Mouse (Mus musculus): ENCODE measurements at regions not wholly inside any gene's neighbourhood (a gene's known extent, or its start where the extent isn't known, plus 50 kb on each side); places are given as distances from the start of the nearest gene placed in this dataset.

GRCm38 (mm10) chr10:116646035-116646434 lies 64.7 kb upstream of the Cnot2 start:
- no peaks in the 10 kb centered on the region for H3K36me3 ChIP-seq
- H3K4me1 ChIP-seq, result no peaks in the 10 kb centered on the region
- H3K27me3 ChIP-seq, result no peaks in the 10 kb centered on the region
- ATAC-seq (ENCODE audit: insufficient number of reproducible peaks, low FRiP score, low TSS enrichment, low read depth), result no peak
- no peak overlapping the region for H3K27ac ChIP-seq
- H3K4me3 ChIP-seq, result no peak overlapping the region
- H3K9me3 ChIP-seq, result no peaks in the 10 kb centered on the region
- no peak overlapping the region for H3K9ac ChIP-seq
- H3K4me2 ChIP-seq, result no peak overlapping the region
- 71% methylated on average over 7 of the region's 7 CpGs for WGBS

GRCm38 (mm10) chr10:116645631-116646030 lies 64.3 kb upstream of the Cnot2 start:
- no peak overlapping the region for H3K9ac ChIP-seq

GRCm38 (mm10) chr10:116645108-116645507 lies 63.8 kb upstream of the Cnot2 start:
- no peak overlapping the region for H3K27ac ChIP-seq
- no peak for ATAC-seq (ENCODE audit: insufficient number of reproducible peaks, low FRiP score, low TSS enrichment, low read depth)
- H3K4me2 ChIP-seq, result no peak overlapping the region
- no peaks in the 10 kb centered on the region for H3K9me3 ChIP-seq
- no peaks in the 10 kb centered on the region for H3K27me3 ChIP-seq
- H3K36me3 ChIP-seq, result no peaks in the 10 kb centered on the region
- no peaks in the 10 kb centered on the region for H3K4me1 ChIP-seq
- H3K9ac ChIP-seq, result no peak overlapping the region
- WGBS, result 77% methylated on average over 9 of the region's 9 CpGs
- no peak overlapping the region for H3K4me3 ChIP-seq

More at GRCm38 (mm10) chr10:116645631-116646030, 64.3 kb upstream of the Cnot2 start:
- 79% methylated on average over 7 of the region's 7 CpGs for WGBS
- no peaks in the 10 kb centered on the region for H3K4me1 ChIP-seq
- no peaks in the 10 kb centered on the region for H3K36me3 ChIP-seq
- H3K4me2 ChIP-seq, result no peak overlapping the region
- H3K4me3 ChIP-seq, result no peak overlapping the region
- H3K27me3 ChIP-seq, result no peaks in the 10 kb centered on the region
- ATAC-seq (ENCODE audit: insufficient number of reproducible peaks, low FRiP score, low TSS enrichment, low read depth), result no peak
- H3K9me3 ChIP-seq, result no peaks in the 10 kb centered on the region
- no peak overlapping the region for H3K27ac ChIP-seq
